Mouse (Mus musculus) liver, adult 2 months (tissue): ENCODE measurements around the gene Dis3l2. TPM values are rescaled to one million over a fixed set of nuclear protein-coding genes. Genes with fewer than 3 reads are reported as not detected.

Experiments
- DNase-seq: peaks from one replicate; pipeline ENCODE4 v3.0.0-alpha.2; 2011; ENCODE audit warnings: low read depth, low spot score; ENCODE audit errors: extremely low read depth
- H3K27ac ChIP-seq: fragments of 200-500 bp; replicated peaks from 2 replicates; pipeline ENCODE4 v1.5.1; 2012; ENCODE audit warnings: low read depth, mild to moderate bottlenecking, control low read depth, inconsistent platforms, low read length; ENCODE audit not compliant: insufficient read depth
- H3K27me3 ChIP-seq: fragments of 200-500 bp; 2 replicates; pipeline ENCODE4 v1.6.1; 2012; ENCODE audit warnings: mild to moderate bottlenecking, moderate library complexity, low read length, inconsistent platforms; ENCODE audit not compliant: control insufficient read depth, insufficient read depth
- H3K36me3 ChIP-seq: fragments of 200-500 bp; 2 replicates; pipeline ENCODE4 v1.6.1; 2012; ENCODE audit warnings: low read length, inconsistent platforms; ENCODE audit not compliant: control insufficient read depth, insufficient read depth
- H3K4me1 ChIP-seq: fragments of 200-500 bp; 2 replicates; pipeline ENCODE4 v1.6.1; 2011; ENCODE audit warnings: low read length; ENCODE audit not compliant: control insufficient read depth, insufficient read depth
- H3K4me3 ChIP-seq: fragments of 200-500 bp; 2 replicates; pipeline ENCODE4 v1.5.1; 2011; ENCODE audit warnings: low read depth, mild to moderate bottlenecking, control low read depth, low read length, moderate library complexity; ENCODE audit not compliant: insufficient read depth
- H3K79me2 ChIP-seq: fragments of 200-500 bp; 2 replicates; pipeline ENCODE4 v1.6.1; 2012; ENCODE audit warnings: inconsistent platforms, mild to moderate bottlenecking, low read length, moderate library complexity; ENCODE audit not compliant: control insufficient read depth, insufficient read depth
- H3K9ac ChIP-seq: fragments of 200-500 bp; 2 replicates; pipeline ENCODE4 v1.6.1; 2012; ENCODE audit warnings: low read depth, mild to moderate bottlenecking, control low read depth, inconsistent platforms, low read length
- CTCF ChIP-seq: fragments of 200-500 bp; IDR thresholded peaks from 2 replicates; pipeline ENCODE4 v1.5.1; 2011; ENCODE audit warnings: low read depth, low read length, control low read depth
- POLR2A ChIP-seq: fragments of 200-500 bp; IDR thresholded peaks from 2 replicates; pipeline ENCODE4 v1.6.1; 2011; ENCODE audit warnings: low read length, control low read depth; ENCODE audit not compliant: insufficient read depth; ENCODE audit errors: extremely low read depth
- WGBS: fragments of 180-500 bp; shearing (Covaris S2); methylation state at CpG from one replicate; pipeline ENCODE4 v1.1.7; 2018; 5-methylcytosine and 5-hydroxymethylcytosine counted together
- polyA plus RNA-seq: library from polyadenylated mRNA; depleted of rRNA; stranded (reverse); fragments of >200 nt; gene quantifications from 2 replicates; pipeline ENCODE4 v1.2.3, GENCODE M21; 2012
- total RNA-seq: library from RNA; depleted of rRNA; stranded (reverse); fragments of >200 nt; gene quantifications from 2 replicates; pipeline ENCODE4 v1.2.3, GENCODE M21; 2014

The Dis3l2 gene
- total and polyA plus RNA-seq, 2 experiments, result 9.0 to 13.4 TPM

DNA sequence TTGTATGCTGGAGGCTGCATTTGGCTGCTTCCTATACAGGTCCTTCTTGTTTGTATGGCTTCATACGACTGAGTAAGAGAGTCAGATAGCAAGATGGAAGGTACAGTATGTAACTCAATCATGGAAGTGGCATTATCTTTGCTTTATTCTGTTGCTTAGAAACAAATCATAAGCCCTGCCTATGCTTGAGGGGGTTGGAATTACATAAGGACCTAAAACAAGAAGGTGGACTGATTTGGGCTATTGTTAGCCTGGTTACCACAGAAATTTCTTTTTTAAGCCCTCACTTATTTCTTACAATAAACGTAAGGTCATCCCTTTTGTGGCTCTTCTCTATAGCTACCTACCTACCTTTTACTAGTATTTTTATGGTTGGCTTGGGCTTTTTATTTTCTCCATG, 131.4 kb downstream of the Dis3l2 start:
- no peak overlapping the region for H3K27ac ChIP-seq
- TF ChIP-seq CTCF (no peak), POLR2A (no peak)

DNA sequence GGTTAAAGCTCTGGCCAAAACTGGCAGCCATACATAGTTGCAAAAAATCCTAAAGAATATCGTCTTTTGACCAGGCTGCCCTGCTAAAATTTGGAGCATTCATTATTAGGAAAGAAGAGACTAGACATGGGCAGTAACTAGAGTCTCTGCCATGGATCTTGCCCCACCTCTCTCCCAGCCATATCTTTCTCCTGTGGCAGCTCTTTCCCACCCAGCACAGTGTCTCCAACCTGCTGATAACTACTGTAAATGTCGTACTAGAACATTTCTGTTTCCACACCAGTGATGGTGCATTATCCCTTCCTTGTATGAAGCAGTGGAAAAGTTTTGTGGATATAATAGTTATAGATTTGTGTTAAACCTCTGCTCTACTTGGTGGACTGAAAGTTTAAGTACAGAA, 147.1 kb downstream of the Dis3l2 start:
- 92% methylated on average over 2 of the region's 2 CpGs for WGBS
- Histone ChIP-seq H3K4me3 (no peak overlapping the region), H3K4me1 (no peaks in the 10 kb centered on the region)

More for the DNA sequence above, 131.4 kb downstream of the Dis3l2 start:
- Histone ChIP-seq H3K79me2 (no peaks in the 10 kb centered on the region), H3K27me3 (no peaks in the 10 kb centered on the region), H3K4me3 (no peak overlapping the region), H3K9ac (no peak overlapping the region), H3K4me1 (no peaks in the 10 kb centered on the region), H3K36me3 (no peaks in the 10 kb centered on the region)
- DNase-seq, result no peak
- 85% methylated on average over 2 of the region's 2 CpGs for WGBS

DNA sequence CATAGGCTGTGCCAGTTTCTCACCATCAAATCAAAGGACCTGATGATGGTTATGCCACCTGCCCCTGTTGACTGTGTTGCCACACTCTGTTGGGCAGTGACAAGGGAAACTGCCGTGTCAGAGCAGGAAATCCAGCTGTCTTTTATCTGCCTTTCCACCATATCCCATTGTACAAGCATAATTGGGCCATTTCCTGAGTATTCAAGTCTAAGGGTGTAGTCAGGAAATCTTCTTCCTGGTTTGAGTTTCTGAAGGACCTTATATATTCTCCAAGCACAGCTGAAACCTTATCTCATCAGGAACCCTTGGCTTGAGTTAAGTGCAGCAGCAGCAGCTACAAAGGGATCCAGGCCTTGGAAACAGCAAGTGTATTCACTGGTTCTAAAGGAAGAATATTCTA, 155.3 kb downstream of the Dis3l2 start:
- WGBS, result 79% methylated on average over 1 of the region's 1 CpGs
- no peaks in the 10 kb centered on the region for H3K79me2 ChIP-seq
- H3K4me1 ChIP-seq, result no peaks in the 10 kb centered on the region
- peak; percentile 12 for DNase-seq
- no peak overlapping the region for H3K27ac ChIP-seq
- H3K4me3 ChIP-seq, result no peak overlapping the region
- peaks cover 10% of the 10 kb centered on the region for H3K36me3 ChIP-seq
- no peaks in the 10 kb centered on the region for H3K27me3 ChIP-seq
- H3K9ac ChIP-seq, result no peak overlapping the region
- TF ChIP-seq POLR2A (no peak), CTCF (no peak)

More for the DNA sequence above, 147.1 kb downstream of the Dis3l2 start:
- Histone ChIP-seq H3K36me3 (peaks cover 4% of the 10 kb centered on the region), H3K27me3 (no peaks in the 10 kb centered on the region), H3K79me2 (no peaks in the 10 kb centered on the region), H3K27ac (no peak overlapping the region), H3K9ac (no peak overlapping the region)
- DNase-seq, result no peak
- no peak for TF ChIP-seq POLR2A
- TF ChIP-seq CTCF, result no peak

DNA sequence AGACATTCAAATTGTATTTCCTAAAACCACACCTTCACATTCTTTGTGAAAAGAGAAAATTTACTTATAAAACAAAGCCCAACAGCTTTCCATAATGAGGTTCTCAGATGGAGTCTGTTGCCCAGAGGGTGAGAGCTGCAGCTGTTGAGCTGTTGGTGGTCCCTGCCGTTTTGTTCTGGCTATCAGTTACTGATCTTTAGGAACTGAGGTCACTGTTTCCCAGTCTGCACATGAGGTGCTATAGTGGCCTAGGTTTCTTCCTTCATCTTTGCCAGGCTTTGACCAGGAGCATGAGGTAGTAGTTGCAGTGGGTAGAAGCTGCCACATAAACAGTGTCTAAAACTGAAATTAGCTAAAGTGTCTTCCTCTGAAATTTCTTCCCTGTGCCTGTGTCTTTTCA, 155.8 kb downstream of the Dis3l2 start:
- H3K9ac ChIP-seq, result no peak overlapping the region
- no peak overlapping the region for H3K27ac ChIP-seq
- no peak overlapping the region for H3K4me3 ChIP-seq
- DNase-seq, result no peak
- no peaks in the 10 kb centered on the region for H3K27me3 ChIP-seq
- peaks cover 10% of the 10 kb centered on the region for H3K36me3 ChIP-seq
- WGBS, result 65% methylated on average over 1 of the region's 1 CpGs
- no peak for TF ChIP-seq POLR2A
- TF ChIP-seq CTCF, result no peak
- no peaks in the 10 kb centered on the region for H3K79me2 ChIP-seq
- H3K4me1 ChIP-seq, result no peaks in the 10 kb centered on the region

DNA sequence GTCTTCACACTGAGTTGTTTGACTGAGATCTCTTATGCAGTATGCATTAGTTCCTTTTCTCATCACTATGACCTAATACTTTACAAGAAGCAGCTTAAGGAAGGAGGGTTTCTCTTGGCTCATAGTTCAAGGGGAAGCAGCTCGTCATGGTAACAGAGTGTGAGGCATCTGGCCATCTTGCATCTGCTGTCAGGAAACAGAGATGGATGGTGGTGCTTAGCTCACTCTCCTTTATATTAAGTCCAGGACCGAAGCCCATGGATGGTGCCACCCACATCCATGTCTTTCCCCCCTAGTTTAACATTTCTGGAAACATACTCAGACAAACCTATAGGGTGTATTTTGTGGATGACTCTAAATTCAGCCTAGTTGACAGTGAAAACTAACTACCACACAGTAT, 170.1 kb downstream of the Dis3l2 start:
- Histone ChIP-seq H3K4me1 (peaks cover 5% of the 10 kb centered on the region; the same call in 1 of the 2 replicates), H3K9ac (no peak overlapping the region), H3K27me3 (no peaks in the 10 kb centered on the region), H3K4me3 (no peak overlapping the region), H3K79me2 (no peaks in the 10 kb centered on the region), H3K27ac (no peak overlapping the region), H3K36me3 (peaks cover 1% of the 10 kb centered on the region; the same call in 1 of the 2 replicates)
- 88% methylated on average over 2 of the region's 2 CpGs for WGBS
- DNase-seq, result no peak
- no peak for TF ChIP-seq POLR2A
- no peak for TF ChIP-seq CTCF

DNA sequence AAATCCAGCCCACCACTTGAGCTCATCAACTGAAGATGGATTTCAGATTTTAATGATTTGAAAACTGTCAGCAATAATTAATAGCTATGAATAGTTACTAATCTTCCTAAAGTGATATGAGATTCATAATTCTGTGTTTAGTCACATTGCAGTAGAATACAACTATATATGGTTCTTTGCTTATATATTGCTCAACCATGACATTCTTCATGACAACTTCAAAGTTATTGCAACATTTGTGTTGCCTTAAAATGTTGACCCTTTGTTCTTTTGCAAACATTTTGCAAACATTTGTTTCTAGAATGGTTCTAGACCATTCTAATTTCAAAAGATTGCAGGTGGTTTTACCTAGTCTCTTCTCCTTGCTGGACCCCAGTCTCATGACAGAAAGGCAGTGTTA, 175.1 kb downstream of the Dis3l2 start:
- peak overlapping the region; percentile 91 for H3K27ac ChIP-seq
- H3K4me3 ChIP-seq, result no peak overlapping the region
- no peaks in the 10 kb centered on the region for H3K27me3 ChIP-seq
- H3K79me2 ChIP-seq, result no peaks in the 10 kb centered on the region
- DNase-seq, result peak; percentile 78
- 0 out of 2 replicates have a peak, but pooled peaks cover 1% of the 10 kb centered on the region for H3K36me3 ChIP-seq
- H3K9ac ChIP-seq, result no peak overlapping the region
- TF ChIP-seq POLR2A (no peak), CTCF (no peak)
- H3K4me1 ChIP-seq, result peaks cover 10% of the 10 kb centered on the region
